Mouse (Mus musculus) ES-E14 (cell line): ENCODE results near the gene Fchsd2. TPM values are rescaled to one million over a fixed set of nuclear protein-coding genes. Genes with fewer than 3 reads are reported as not detected.

Experiments used
- DNase-seq: peaks from one replicate; pipeline ENCODE4 v3.0.0-alpha.2; 2013; ENCODE audit warnings: low read depth, low spot score
- H3K27ac ChIP-seq: 2 replicates; pipeline ENCODE4 v1.5.1; 2012; ENCODE audit warnings: low read depth, mild to moderate bottlenecking, low read length, moderate library complexity, mixed read lengths; ENCODE audit not compliant: poor library complexity, insufficient read depth, severe bottlenecking
- H3K36me3 ChIP-seq: 2 replicates; pipeline ENCODE4 v1.6.1; 2012; ENCODE audit warnings: mild to moderate bottlenecking, low read length, moderate library complexity, mixed read lengths; ENCODE audit not compliant: control insufficient read depth, poor library complexity, insufficient read depth, severe bottlenecking
- H3K4me1 ChIP-seq, 2 experiments: fragments of 150-350 bp in 1 of 2; sonication (generic) in 1 of 2; 2 replicates each; pipeline ENCODE4 v1.6.1; 2012; ENCODE audit warnings: low read length in 2 of 2, mild to moderate bottlenecking in 1 of 2, mixed read lengths in 1 of 2; ENCODE audit not compliant: control insufficient read depth in 2 of 2, insufficient read depth in 2 of 2, poor library complexity in 1 of 2
- H3K4me3 ChIP-seq, 2 experiments: fragments of 150-350 bp in 1 of 2; sonication (generic) in 1 of 2; 2 replicates each; pipeline ENCODE4 v1.5.1; 2012; ENCODE audit warnings: low read length in 2 of 2, low read depth in 1 of 2, mild to moderate bottlenecking in 1 of 2, mixed read lengths in 1 of 2; ENCODE audit not compliant: insufficient read depth in 1 of 2, poor library complexity in 1 of 2, severe bottlenecking in 1 of 2
- H3K9ac ChIP-seq: 2 replicates; pipeline ENCODE4 v1.6.1; 2012; ENCODE audit warnings: low read depth, mild to moderate bottlenecking, low read length, mixed read lengths; ENCODE audit not compliant: poor library complexity, insufficient read depth, severe bottlenecking
- H3K9me3 ChIP-seq: fragments of 150-350 bp; sonication (generic); 2 replicates; pipeline ENCODE4 v1.6.1; 2012; ENCODE audit warnings: low read depth, mild to moderate bottlenecking, low read length; ENCODE audit not compliant: control insufficient read depth, insufficient read depth
- CHD2 ChIP-seq: IDR thresholded peaks from 2 replicates; pipeline ENCODE4 v1.6.1; 2014; ENCODE audit warnings: mild to moderate bottlenecking, low read depth, low read length, inconsistent platforms
- HCFC1 ChIP-seq: IDR thresholded peaks from 2 replicates; pipeline ENCODE4 v1.6.1; 2012; ENCODE audit warnings: low read length, inconsistent platforms, borderline replicate concordance; ENCODE audit not compliant: insufficient read depth
- MAFK ChIP-seq: IDR thresholded peaks from 2 replicates; pipeline ENCODE4 v1.6.1; 2014; ENCODE audit warnings: mild to moderate bottlenecking, low read depth, low read length, inconsistent platforms; ENCODE audit not compliant: insufficient read depth
- ZC3H11A ChIP-seq: IDR thresholded peaks from 2 replicates; pipeline ENCODE4 v1.6.1; 2012; ENCODE audit warnings: low read depth, mild to moderate bottlenecking, inconsistent platforms, low read length, borderline replicate concordance
- ZNF384 ChIP-seq: IDR thresholded peaks from 2 replicates; pipeline ENCODE4 v1.6.1; 2012; ENCODE audit warnings: low read depth, low read length, inconsistent platforms
- in situ Hi-C, 2 experiments: fragments of 600-800 bp; cut with MboI; formaldehyde crosslinking; loops; one replicate each; pipeline ENCODE4 v1.15.1; 2025; ENCODE audit warnings: low sequenced_read_pairs in 2 of 2, inconsistent platforms in 1 of 2; ENCODE audit not compliant: unreplicated experiment in 2 of 2
- total RNA-seq: library from RNA; depleted of rRNA; stranded (reverse); fragments of 300-350 nt; gene quantifications from 2 replicates; pipeline ENCODE4 v1.2.3, GENCODE M21; 2012

Gene Fchsd2
- total RNA-seq, 1 experiment, result 11.1 TPM

DNA sequence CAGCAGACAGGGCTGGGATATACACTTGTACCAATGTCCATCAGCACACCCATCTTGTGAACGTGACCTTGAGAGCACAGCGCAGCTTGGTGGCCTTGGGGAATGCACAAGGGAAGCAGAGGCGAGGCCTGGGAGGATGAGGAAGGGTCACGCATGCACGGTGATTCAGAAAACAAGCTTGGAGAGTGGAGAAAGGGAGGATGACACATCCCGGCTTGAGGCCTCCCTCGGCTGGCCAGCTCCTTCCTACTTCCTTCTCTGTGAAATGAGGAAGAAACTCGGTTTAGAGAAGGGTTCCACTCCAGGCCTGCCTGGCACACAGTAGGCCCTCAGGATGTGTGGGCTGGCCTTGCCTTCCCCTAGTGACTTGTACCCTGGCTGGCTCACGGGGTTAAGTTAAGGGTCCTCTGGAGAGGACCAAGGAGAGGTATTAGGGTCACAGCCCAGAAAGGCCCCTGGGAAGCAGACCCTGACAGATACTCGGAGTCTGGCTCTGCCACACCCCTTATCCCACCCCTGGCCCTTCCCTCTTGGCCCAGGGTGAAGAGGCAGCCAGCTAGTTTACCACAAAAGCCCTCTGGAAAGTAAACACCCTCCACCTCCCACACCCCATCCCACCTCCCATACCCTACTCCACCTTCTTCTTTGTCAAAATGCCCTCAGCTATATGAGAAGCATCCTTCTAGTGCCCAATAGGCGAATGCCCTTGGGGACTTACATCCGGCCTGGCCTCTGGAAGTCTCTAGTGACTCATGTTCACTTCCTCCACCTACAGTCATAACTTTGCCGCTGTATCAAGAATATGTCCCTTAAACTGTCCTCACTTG, 41.7 kb upstream of the Fchsd2 start:
- Histone ChIP-seq H3K4me3 (no peak overlapping the region), H3K9ac (no peak overlapping the region), H3K9me3 (no peaks in the 10 kb centered on the region), H3K4me1 (peaks cover 0 to 10% of the 10 kb centered on the region in 2 experiments; a peak in 1 of 4 replicates), H3K36me3 (no peaks in the 10 kb centered on the region), H3K27ac (no peak overlapping the region)
- in situ Hi-C loops, result loop anchor here in 1 of 2 experiments (25.0 kb wide), 1 partner anchor 236 kb away; no protein-coding TSS in a partner anchor
- no peak for TF ChIP-seq MAFK
- no peak for TF ChIP-seq ZNF384
- no peak for TF ChIP-seq ZC3H11A
- TF ChIP-seq CHD2, result no peak
- no peak for TF ChIP-seq HCFC1
- no peak for DNase-seq

DNA sequence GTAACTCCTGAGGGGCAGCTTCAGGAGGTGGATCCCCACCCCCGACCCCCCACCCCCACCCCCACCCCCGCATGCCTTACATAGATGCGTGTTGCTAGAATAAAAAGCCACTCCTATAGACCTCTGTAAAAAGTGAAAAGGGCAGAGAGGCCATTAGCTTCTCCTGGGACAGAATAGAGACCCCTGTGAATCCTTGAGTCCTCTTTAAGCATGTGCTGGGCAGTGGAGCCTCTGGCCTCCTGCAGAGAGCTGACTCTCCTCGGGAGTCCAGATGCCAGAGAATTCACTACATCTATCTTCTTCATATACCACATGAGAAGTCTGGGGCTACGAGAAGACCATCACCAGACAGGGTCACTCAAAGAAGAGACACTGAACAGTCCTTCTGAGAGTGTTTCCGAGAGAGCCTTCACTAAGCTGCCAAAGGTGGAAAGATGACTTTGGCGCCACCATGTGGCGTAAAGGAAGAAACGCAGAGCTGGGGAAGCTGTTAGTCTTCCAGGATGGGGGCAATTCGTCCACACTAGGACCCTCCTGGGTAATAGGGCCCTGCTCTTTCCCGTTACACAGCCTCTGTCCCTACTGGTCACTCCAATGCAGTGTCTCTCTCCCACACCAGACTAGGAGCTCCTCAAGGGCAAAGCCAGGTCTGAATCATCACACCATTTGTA, 41.0 kb upstream of the Fchsd2 start:
- Histone ChIP-seq H3K4me3 (no peak overlapping the region), H3K4me1 (peaks cover 0 to 10% of the 10 kb centered on the region in 2 experiments; a peak in 1 of 4 replicates), H3K36me3 (no peaks in the 10 kb centered on the region), H3K27ac (no peak overlapping the region), H3K9me3 (no peaks in the 10 kb centered on the region), H3K9ac (no peak overlapping the region)
- peak; percentile 72 for DNase-seq
- in situ Hi-C loops, result loop anchor here in 1 of 2 experiments (25.0 kb wide), 1 partner anchor 236 kb away; no protein-coding TSS in a partner anchor
- TF ChIP-seq ZC3H11A (peak; percentile 95), CHD2 (no peak), MAFK (no peak), HCFC1 (no peak)

DNA sequence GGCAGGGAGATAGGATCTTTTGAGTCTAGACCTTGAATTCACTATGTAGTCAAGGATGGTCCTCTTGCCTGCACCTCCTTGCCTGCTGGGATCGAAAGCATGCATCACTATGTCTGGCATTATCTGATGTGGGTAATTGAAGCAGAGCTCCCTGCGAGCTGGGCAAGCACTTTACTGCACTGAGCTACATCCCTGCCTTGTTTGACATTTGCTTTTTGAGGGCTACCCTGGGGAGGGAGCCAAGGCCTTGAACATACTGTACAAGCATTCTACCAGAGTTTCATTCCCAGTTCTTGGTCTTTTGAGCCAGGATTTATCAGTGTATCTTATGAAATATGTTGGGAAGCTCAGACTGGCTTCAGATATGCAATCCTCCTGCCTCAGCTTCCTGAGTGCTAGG, 39.5 kb upstream of the Fchsd2 start:
- Histone ChIP-seq H3K4me3 (no peak overlapping the region), H3K36me3 (no peaks in the 10 kb centered on the region), H3K9me3 (no peaks in the 10 kb centered on the region), H3K9ac (no peak overlapping the region), H3K4me1 (peaks cover 0 to 10% of the 10 kb centered on the region in 2 experiments; a peak in 1 of 4 replicates), H3K27ac (no peak overlapping the region)
- DNase-seq, result no peak
- TF ChIP-seq HCFC1 (no peak), CHD2 (no peak), ZNF384 (no peak)
- in situ Hi-C loops, result loop anchor here in 1 of 2 experiments (25.0 kb wide), 1 partner anchor 234 kb away; no protein-coding TSS in a partner anchor

DNA sequence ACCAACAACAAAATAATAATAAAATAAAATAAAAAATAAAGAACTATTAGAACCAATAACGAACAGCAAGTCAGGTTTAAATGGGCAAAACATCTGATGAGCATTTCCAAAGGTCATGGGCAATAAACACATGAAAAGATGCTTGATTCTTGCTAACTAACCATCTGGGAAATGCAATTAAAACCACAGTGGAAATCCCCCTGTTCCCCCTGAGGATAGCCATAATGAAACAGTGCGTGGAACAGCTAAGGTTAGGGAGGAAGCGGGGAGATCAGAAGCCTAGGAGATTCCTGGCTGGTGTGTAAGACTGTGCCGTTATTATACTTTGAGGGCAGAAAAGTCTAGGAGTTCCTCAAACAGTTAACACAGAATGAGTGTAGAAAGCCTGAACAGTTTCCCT, 35.4 kb upstream of the Fchsd2 start:
- Histone ChIP-seq H3K9me3 (no peaks in the 10 kb centered on the region), H3K4me3 (no peak overlapping the region), H3K36me3 (no peaks in the 10 kb centered on the region), H3K4me1 (peaks cover 2 to 5% of the 10 kb centered on the region in 2 experiments; a peak in 2 of 4 replicates), H3K9ac (no peak overlapping the region), H3K27ac (no peak overlapping the region)
- TF ChIP-seq MAFK (no peak), HCFC1 (no peak), CHD2 (no peak), ZNF384 (no peak), ZC3H11A (no peak)
- DNase-seq, result no peak
- in situ Hi-C loops, result loop anchor here in 1 of 2 experiments (25.0 kb wide), 1 partner anchor 230 kb away; no protein-coding TSS in a partner anchor
